Mouse (Mus musculus): ENCODE measurements at regions not wholly inside any gene's neighbourhood (a gene's known extent, or its start where the extent isn't known, plus 50 kb on each side); places are given as distances from the start of the nearest gene placed in this dataset.
A peak's percentile ranks its signal among the peaks of the same experiment; 100 is the strongest.

- peak; percentile 57 for TF ChIP-seq CTCF (IDR thresholded peaks at IDR 0.05)
- peak; percentile 67 for TF ChIP-seq EP300 (IDR thresholded peaks at IDR 0.05; ENCODE audit: insufficient read depth, low read depth, low read length)
- TF ChIP-seq POLR2A (IDR thresholded peaks at IDR 0.05; ENCODE audit: insufficient read depth, low read depth, low read length) = no peak
Measured at GRCm38 (mm10) chr2:166403319-166403718, 247.9 kb upstream of the Sulf2 start.

Data from heart, adult 2 months (tissue).